ENCODE assay signal across 1 mouse cellular context in genomic region chr7:128048819-128049218, GRCm38 (mm10).
TF ChIP-seq lines count a peak whose summit lies in the region.

No protein-coding gene starts in this region.

TF ChIP-seq in CH12.LX, 34 proteins besides CTCF, POLR2A, EP300 and RAD21 (continued from another document):
- no peak for TF ChIP-seq MAZ (IDR thresholded peaks at IDR 0.05; ENCODE audit: low read depth, low read length)
- TF ChIP-seq TBP (conservative IDR thresholded peaks at IDR 0.05; ENCODE audit: low read depth, low read length) = 0 out of 2 replicates have a peak, but pooled peaks have one; percentile 25
- TF ChIP-seq POLR2AphosphoS2 (IDR thresholded peaks at IDR 0.05; ENCODE audit: low read depth, low read length) = no peak
- no peak for TF ChIP-seq NELFE (IDR thresholded peaks at IDR 0.05; ENCODE audit: low read depth, low read length)
- TF ChIP-seq ETS1 (conservative IDR thresholded peaks at IDR 0.05; ENCODE audit: low read depth, low read length) = 0 out of 2 replicates have a peak, but pooled peaks have one; percentile 22
- no peak for TF ChIP-seq KAT2A (IDR thresholded peaks at IDR 0.05; ENCODE audit: insufficient replicate concordance, low read length)
- peak; percentile 59 for TF ChIP-seq MEF2A (IDR thresholded peaks at IDR 0.05; ENCODE audit: borderline replicate concordance, low read depth, low read length)
- 0 out of 2 replicates have a peak, but pooled peaks have one; percentile 20 for TF ChIP-seq BHLHE40 (IDR thresholded peaks at IDR 0.05; ENCODE audit: low read depth, low read length)
- peak; percentile 34; the same call in 1 of the 2 replicates for TF ChIP-seq RCOR1 (conservative IDR thresholded peaks at IDR 0.05; ENCODE audit: low read depth, low read length)
- TF ChIP-seq SMC3 (IDR thresholded peaks at IDR 0.05; ENCODE audit: low read depth, low read length) = no peak
- no peak for TF ChIP-seq UBTF (IDR thresholded peaks at IDR 0.05; ENCODE audit: low read depth, low read length)
